24 mouse cellular contexts compared by ENCODE assay signal in genomic region chr19:56172454-56172853, GRCm38 (mm10).
A peak's percentile ranks its signal among the peaks of the same experiment; 100 is the strongest.
DNase-seq lines count a peak whose midpoint lies in the region; ATAC-seq lines count a peak whose summit lies in the region.
"Had no signal": no experiment of that assay in that cellular context is flagged by ENCODE, and none has a peak within 500 bp of the region (broad histone marks: within the 10 kb centered on the region; RNA-seq: fewer than 3 reads in every experiment).

No protein-coding gene starts in this region.

- H3K27ac ChIP-seq in midbrain, embryonic 11.5 days (ENCODE audit: low read depth, low read length) = no peak overlapping the region
- H3K27ac ChIP-seq: embryonic facial prominence, embryonic 13.5 days; forebrain, embryonic 12.5 days; heart, embryonic 13.5 days; limb, embryonic 15.5 days; liver, embryonic 14.5 days; midbrain, embryonic 13.5 days had no signal

- WGBS in midbrain, embryonic 11.5 days = 81% methylated on average over 5 of the region's 5 CpGs

- no peak overlapping the region for H3K4me2 ChIP-seq in midbrain, embryonic 11.5 days
- H3K4me2 ChIP-seq: embryonic facial prominence, embryonic 13.5 days; forebrain, embryonic 12.5 days; heart, embryonic 13.5 days; limb, embryonic 15.5 days; lung, embryonic 14.5 days; midbrain, embryonic 13.5 days had no signal

- ATAC-seq in midbrain, embryonic 11.5 days (ENCODE audit: low FRiP score) = no peak
- ATAC-seq: midbrain, embryonic 13.5 days had no signal

- H3K4me3 ChIP-seq in midbrain, embryonic 11.5 days (ENCODE audit: low read depth, low read length) = no peak overlapping the region
- H3K4me3 ChIP-seq: embryonic facial prominence, embryonic 13.5 days; erythroblast, embryonic 14.5 days; forebrain, embryonic 12.5 days; heart, embryonic 13.5 days; limb, embryonic 15.5 days; midbrain, embryonic 13.5 days had no signal

- intact Hi-C loops in left cerebral cortex, postnatal 4 days (cut with DNase I) = no loop called here

- no peaks in the 10 kb centered on the region; the same call in 1 of the 2 replicates for H3K9me3 ChIP-seq in midbrain, embryonic 11.5 days (ENCODE audit: control insufficient read depth, low read length)
- H3K9me3 ChIP-seq: forebrain, embryonic 12.5 days; limb, embryonic 15.5 days; midbrain, embryonic 13.5 days had no signal

- H3K27me3 ChIP-seq in midbrain, embryonic 11.5 days (ENCODE audit: control insufficient read depth, insufficient read depth, low read length) = no peaks in the 10 kb centered on the region
- H3K27me3 ChIP-seq: midbrain, embryonic 13.5 days had no signal

- H3K4me1 ChIP-seq in midbrain, embryonic 11.5 days (ENCODE audit: control insufficient read depth, insufficient read depth, low read length) = no peaks in the 10 kb centered on the region
- H3K4me1 ChIP-seq: forebrain, embryonic 12.5 days had no signal

- peak; percentile 9 for DNase-seq in cerebellum, adult 11-12 months
- DNase-seq in cerebellum, adult 8-10 months = no peak
- peak; percentile 10 for DNase-seq in left cerebral cortex, postnatal 4 days
- no peak for DNase-seq in left cerebral cortex, adult 8-10 months (ENCODE audit: low spot score in 2 of 2)
- DNase-seq in cerebellum, postnatal 10 days = peak; percentile 8 to 35
- DNase-seq in thymus, adult 18-20 months = no peak
- no peak for DNase-seq in midbrain, embryonic 11.5 days (ENCODE audit: low spot score, missing footprints)
- DNase-seq: adrenal gland, postnatal 25 days; embryo, embryonic 11 days; gastrocnemius, postnatal 10 days; heart, adult 11 months; heart, postnatal 14 days; kidney, adult 11 months; kidney, postnatal 4 days; lung, embryonic 14.5 days; thymus, adult 2 months; thymus, postnatal 4 days had no signal

- no peak overlapping the region for H3K9ac ChIP-seq in midbrain, embryonic 11.5 days (ENCODE audit: low read length)
- H3K9ac ChIP-seq: embryonic facial prominence, embryonic 13.5 days; forebrain, embryonic 12.5 days; heart, embryonic 13.5 days; limb, embryonic 15.5 days; liver, embryonic 14.5 days; lung, embryonic 14.5 days; midbrain, embryonic 13.5 days had no signal

- no peaks in the 10 kb centered on the region for H3K36me3 ChIP-seq in midbrain, embryonic 11.5 days (ENCODE audit: control insufficient read depth, insufficient read depth, low read length)
- H3K36me3 ChIP-seq: embryonic facial prominence, embryonic 13.5 days; forebrain, embryonic 12.5 days; heart, embryonic 13.5 days; limb, embryonic 15.5 days; midbrain, embryonic 13.5 days had no signal

Comparison
In these comparisons a context has a peak if more than half of its experiments do, and no peak if none do; other contexts are left out.
1. DNase-seq: peak in cerebellum, adult 11-12 months (single experiment), left cerebral cortex, postnatal 4 days (single experiment) and cerebellum, postnatal 10 days (2 of 2); none in cerebellum, adult 8-10 months (single experiment), left cerebral cortex, adult 8-10 months (0 of 2), thymus, adult 18-20 months (0 of 2) and midbrain, embryonic 11.5 days (single experiment).